Mouse (Mus musculus): ENCODE measurements around the gene Zfp978. TPM values are rescaled to one million over a fixed set of nuclear protein-coding genes. Genes with fewer than 3 reads are reported as not detected.
A peak's percentile ranks its signal among the peaks of the same experiment; 100 is the strongest.
"Not testable (repeated sequence)": the region's sequence is repeated elsewhere in the genome, so short reads cannot be mapped to it uniquely, and the experiment has no call there.

Gene Zfp978
- total RNA-seq, 1 experiment from 2014 or later, result not detected

- ATAC-seq (replicated peaks; ENCODE audit: insufficient number of reproducible peaks, low FRiP score, low TSS enrichment, poor library complexity, severe bottlenecking), result not testable (repeated sequence)
These were observed 12.0 kb upstream of the Zfp978 start for GRCm38 (mm10) chr4:147348906-147349686.

- not testable (repeated sequence) for ATAC-seq (replicated peaks; ENCODE audit: insufficient number of reproducible peaks, low FRiP score, low TSS enrichment, poor library complexity, severe bottlenecking)
These were observed 11.3 kb upstream of the Zfp978 start for GRCm38 (mm10) chr4:147349687-147350415.

- peak; percentile 75 for ATAC-seq (replicated peaks; ENCODE audit: insufficient number of reproducible peaks, low FRiP score, low TSS enrichment, poor library complexity, severe bottlenecking)
These were observed 10.6 kb upstream of the Zfp978 start for GRCm38 (mm10) chr4:147350541-147350940.

- not testable (repeated sequence) for ATAC-seq (replicated peaks; ENCODE audit: insufficient number of reproducible peaks, low FRiP score, low TSS enrichment, poor library complexity, severe bottlenecking)
These were observed 9.6 kb upstream of the Zfp978 start for GRCm38 (mm10) chr4:147351376-147351980.

- not testable (repeated sequence) for ATAC-seq (replicated peaks; ENCODE audit: insufficient number of reproducible peaks, low FRiP score, low TSS enrichment, poor library complexity, severe bottlenecking)
These were observed 7.5 kb upstream of the Zfp978 start for GRCm38 (mm10) chr4:147353626-147354025.

- not testable (repeated sequence) for ATAC-seq (replicated peaks; ENCODE audit: insufficient number of reproducible peaks, low FRiP score, low TSS enrichment, poor library complexity, severe bottlenecking)
These were observed 5.1 kb upstream of the Zfp978 start for GRCm38 (mm10) chr4:147356042-147356441.

GRCm38 (mm10) chr4:147357195-147357594, 3.9 kb upstream of the Zfp978 start:
- ATAC-seq (replicated peaks; ENCODE audit: insufficient number of reproducible peaks, low FRiP score, low TSS enrichment, poor library complexity, severe bottlenecking), result not testable (repeated sequence)

GRCm38 (mm10) chr4:147361872-147362271, 769 bp downstream of the Zfp978 start:
- ATAC-seq (replicated peaks; ENCODE audit: insufficient number of reproducible peaks, low FRiP score, low TSS enrichment, poor library complexity, severe bottlenecking), result not testable (repeated sequence)

- peak; percentile 71 for ATAC-seq (replicated peaks; ENCODE audit: insufficient number of reproducible peaks, low FRiP score, low TSS enrichment, poor library complexity, severe bottlenecking)
These were observed 8.5 kb downstream of the Zfp978 start for GRCm38 (mm10) chr4:147369564-147369963.

- not testable (repeated sequence) for ATAC-seq (replicated peaks; ENCODE audit: insufficient number of reproducible peaks, low FRiP score, low TSS enrichment, poor library complexity, severe bottlenecking)
These were observed 22.1 kb downstream of the Zfp978 start for GRCm38 (mm10) chr4:147383199-147383598.

GRCm38 (mm10) chr4:147397201-147397600, 36.1 kb downstream of the Zfp978 start:
- ATAC-seq (replicated peaks; ENCODE audit: insufficient number of reproducible peaks, low FRiP score, low TSS enrichment, poor library complexity, severe bottlenecking), result not testable (repeated sequence)

- ATAC-seq (replicated peaks; ENCODE audit: insufficient number of reproducible peaks, low FRiP score, low TSS enrichment, poor library complexity, severe bottlenecking), result not testable (repeated sequence)
These were observed 37.0 kb downstream of the Zfp978 start for GRCm38 (mm10) chr4:147397934-147398682.

GRCm38 (mm10) chr4:147398741-147399140, 37.6 kb downstream of the Zfp978 start:
- ATAC-seq (replicated peaks; ENCODE audit: insufficient number of reproducible peaks, low FRiP score, low TSS enrichment, poor library complexity, severe bottlenecking), result not testable (repeated sequence)

GRCm38 (mm10) chr4:147399505-147399904, 38.4 kb downstream of the Zfp978 start:
- ATAC-seq (replicated peaks; ENCODE audit: insufficient number of reproducible peaks, low FRiP score, low TSS enrichment, poor library complexity, severe bottlenecking), result not testable (repeated sequence)

- ATAC-seq (replicated peaks; ENCODE audit: insufficient number of reproducible peaks, low FRiP score, low TSS enrichment, poor library complexity, severe bottlenecking), result not testable (repeated sequence)
These were observed 39.1 kb downstream of the Zfp978 start for GRCm38 (mm10) chr4:147400031-147400847.

GRCm38 (mm10) chr4:147400848-147401715, 40.0 kb downstream of the Zfp978 start:
- ATAC-seq (replicated peaks; ENCODE audit: insufficient number of reproducible peaks, low FRiP score, low TSS enrichment, poor library complexity, severe bottlenecking), result not testable (repeated sequence)

Data from monocyte, adult 5-6 weeks (primary cell).